Mouse (Mus musculus) hindbrain, embryonic 12.5 days (tissue): ENCODE measurements around the gene Slc37a1. TPM values are rescaled to one million over a fixed set of nuclear protein-coding genes. Genes with fewer than 3 reads are reported as not detected.

Source experiments
- polyA plus RNA-seq: library from polyadenylated mRNA; unstranded; fragments of >200 nt; fragmentation: Nextera tagmentation; extraction: Ambion mirVana; gene quantifications from 2 replicates; pipeline ENCODE4 v1.2.1, GENCODE M21; 2016

Slc37a1 gene
- polyA plus RNA-seq, 1 experiment from 2014 or later = 15.5 TPM

Other genes with a start within 250 kb of the Slc37a1 start
- 15.3 and 17.5 TPM in 2 replicates for gene Abcg1, start 229.1 kb upstream of the Slc37a1 start, polyA plus RNA-seq
- gene Tff3, start 157.1 kb upstream of the Slc37a1 start, polyA plus RNA-seq = 0.53 TPM in 1 of 2 replicates, not detected in the other
- gene Tff2, start 142.5 kb upstream of the Slc37a1 start, polyA plus RNA-seq = not detected in 2 replicates
- not detected in 2 replicates for gene Tff1, start 121.5 kb upstream of the Slc37a1 start, polyA plus RNA-seq
- gene Tmprss3, start 87.8 kb upstream of the Slc37a1 start, polyA plus RNA-seq = 0.12 TPM in 1 of 2 replicates, not detected in the other
- gene Ubash3a, start 78.9 kb upstream of the Slc37a1 start, polyA plus RNA-seq = 0.65 TPM in 1 of 2 replicates, not detected in the other
- 6.9 and 8.2 TPM in 2 replicates for gene Rsph1, start 9.4 kb upstream of the Slc37a1 start, polyA plus RNA-seq
- gene Pde9a, start 99.4 kb downstream of the Slc37a1 start, polyA plus RNA-seq = 30.4 and 33.3 TPM in 2 replicates
- 36.2 and 39.0 TPM in 2 replicates for gene Wdr4, start 233.2 kb downstream of the Slc37a1 start, polyA plus RNA-seq
- 230 and 273 TPM in 2 replicates for gene Ndufv3, start 233.3 kb downstream of the Slc37a1 start, polyA plus RNA-seq